Mouse (Mus musculus): ENCODE measurements at regions not wholly inside any gene's neighbourhood (a gene's known extent, or its start where the extent isn't known, plus 50 kb on each side); places are given as distances from the start of the nearest gene placed in this dataset.

- TF ChIP-seq POLR2A (IDR thresholded peaks at IDR 0.05; ENCODE audit: low read depth, low read length) (no peak), ELF1 (IDR thresholded peaks at IDR 0.05; ENCODE audit: low read depth, low read length) (no peak), EP300 (IDR thresholded peaks at IDR 0.05; ENCODE audit: low read length) (no peak), BHLHE40 (IDR thresholded peaks at IDR 0.05; ENCODE audit: low read depth, low read length) (no peak), HCFC1 (IDR thresholded peaks at IDR 0.05; ENCODE audit: low read depth, low read length) (no peak), CTCF (conservative IDR thresholded peaks at IDR 0.05 in 1 of 2, IDR thresholded peaks at IDR 0.05 in 1 of 2; ENCODE audit: low read depth in 2 of 2, low read length in 2 of 2) (no peak), NRF1 (IDR thresholded peaks at IDR 0.05; ENCODE audit: low read depth, low read length) (no peak), USF2 (conservative IDR thresholded peaks at IDR 0.05; ENCODE audit: low read depth, low read length) (no peak), CHD2 (IDR thresholded peaks at IDR 0.05; ENCODE audit: low read length) (no peak), NELFE (IDR thresholded peaks at IDR 0.05; ENCODE audit: low read depth, low read length) (no peak)
Observed at GRCm38 (mm10) chr15:27014659-27014974, 119.2 kb upstream of the Fbxl7 start.

All from CH12.LX (cell line).